Mouse (Mus musculus) embryonic facial prominence, embryonic 13.5 days (tissue): ENCODE results near the gene Wdr25. TPM values are rescaled to one million over a fixed set of nuclear protein-coding genes. Genes with fewer than 3 reads are reported as not detected.

Experiments
- ATAC-seq: fragments of 200-750 bp; cut with Nextera tagmentation; 2 replicates; pipeline ENCODE4 v1.8.0; 2017; ENCODE audit warnings: low read depth; ENCODE audit not compliant: insufficient number of reproducible peaks, insufficient read depth, low FRiP score, low TSS enrichment
- H3K27ac ChIP-seq: fragments of 300-500 bp; sonication (generic); 2 replicates; pipeline ENCODE4 v1.5.1; 2015; ENCODE audit warnings: moderate library complexity, mild to moderate bottlenecking, inconsistent platforms
- H3K27me3 ChIP-seq: fragments of 300-500 bp; sonication (generic); 2 replicates; pipeline ENCODE4 v1.6.1; 2015; ENCODE audit warnings: mild to moderate bottlenecking, inconsistent platforms
- H3K36me3 ChIP-seq: fragments of 300-500 bp; sonication (generic); 2 replicates; pipeline ENCODE4 v1.6.1; 2015; ENCODE audit warnings: mild to moderate bottlenecking, inconsistent platforms
- H3K4me1 ChIP-seq: fragments of 300-500 bp; sonication (generic); 2 replicates; pipeline ENCODE4 v1.6.1; 2015; ENCODE audit warnings: inconsistent platforms
- H3K4me2 ChIP-seq: fragments of 300-500 bp; sonication (generic); 2 replicates; pipeline ENCODE4 v1.6.1; 2015; ENCODE audit warnings: moderate library complexity, mild to moderate bottlenecking, inconsistent platforms
- H3K4me3 ChIP-seq: fragments of 300-500 bp; sonication (generic); 2 replicates; pipeline ENCODE4 v1.5.1; 2015; ENCODE audit warnings: mild to moderate bottlenecking, inconsistent platforms
- H3K9ac ChIP-seq: fragments of 300-500 bp; sonication (generic); 2 replicates; pipeline ENCODE4 v1.6.1; 2015; ENCODE audit warnings: mild to moderate bottlenecking, inconsistent platforms
- H3K9me3 ChIP-seq: fragments of 300-500 bp; sonication (generic); 2 replicates; pipeline ENCODE4 v1.6.1; 2016; ENCODE audit warnings: inconsistent platforms
- WGBS: fragments of 180-500 bp; shearing (Covaris S2); methylation state at CpG from one replicate; pipeline ENCODE4 v1.1.7; 2015; ENCODE audit warnings: mixed read lengths; 5-methylcytosine and 5-hydroxymethylcytosine counted together
- polyA plus RNA-seq: library from polyadenylated mRNA; unstranded; fragments of >200 nt; fragmentation: Nextera tagmentation; extraction: Ambion mirVana; gene quantifications from 2 replicates; pipeline ENCODE4 v1.2.1, GENCODE M21; 2015

Gene Wdr25
- polyA plus RNA-seq, 1 experiment from 2014 or later: 10.8 TPM

DNA sequence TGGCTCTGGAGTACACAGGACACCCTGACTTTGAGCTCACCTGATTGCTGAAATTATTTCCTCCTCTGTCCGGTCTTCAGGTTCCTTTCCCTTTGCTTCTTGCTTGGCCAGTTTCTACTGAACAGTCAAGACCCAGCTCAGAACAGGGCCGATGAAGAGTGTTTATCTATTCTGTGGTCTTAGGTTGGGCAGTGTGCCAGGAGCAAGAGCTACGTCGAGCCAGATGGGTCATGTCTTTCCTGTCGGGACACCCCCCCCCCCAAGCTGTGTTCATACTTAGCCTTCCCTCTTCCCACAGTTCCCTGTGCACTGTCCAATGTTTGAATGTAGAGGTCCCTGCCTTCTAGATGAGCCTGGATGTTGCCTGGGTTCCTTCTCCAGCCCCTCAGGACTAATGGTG is 7.9 kb downstream of the Wdr25 start:
- H3K4me2 ChIP-seq: no peak overlapping the region
- 66% methylated on average over 5 of the region's 5 CpGs for WGBS
- H3K36me3 ChIP-seq: peaks cover 12% of the 10 kb centered on the region

GRCm38 (mm10) chr12:108902940-108903339 is 9.5 kb downstream of the Wdr25 start:
- 23% methylated on average over 8 of the region's 8 CpGs for WGBS
- Histone ChIP-seq H3K4me3 (no peak overlapping the region), H3K36me3 (peaks cover 10% of the 10 kb centered on the region), H3K4me1 (peaks cover 29% of the 10 kb centered on the region), H3K9me3 (no peaks in the 10 kb centered on the region), H3K4me2 (no peak overlapping the region), H3K27ac (no peak overlapping the region), H3K9ac (no peak overlapping the region), H3K27me3 (peaks cover 30% of the 10 kb centered on the region)
- no peak for ATAC-seq

More for the DNA sequence above, 7.9 kb downstream of the Wdr25 start:
- Histone ChIP-seq H3K27me3 (peaks cover 16% of the 10 kb centered on the region), H3K9ac (peak overlapping the region; percentile 11; the same call in 1 of the 2 replicates), H3K4me3 (no peak overlapping the region), H3K4me1 (peaks cover 20% of the 10 kb centered on the region), H3K27ac (no peak overlapping the region), H3K9me3 (no peaks in the 10 kb centered on the region)
- ATAC-seq: no peak

DNA sequence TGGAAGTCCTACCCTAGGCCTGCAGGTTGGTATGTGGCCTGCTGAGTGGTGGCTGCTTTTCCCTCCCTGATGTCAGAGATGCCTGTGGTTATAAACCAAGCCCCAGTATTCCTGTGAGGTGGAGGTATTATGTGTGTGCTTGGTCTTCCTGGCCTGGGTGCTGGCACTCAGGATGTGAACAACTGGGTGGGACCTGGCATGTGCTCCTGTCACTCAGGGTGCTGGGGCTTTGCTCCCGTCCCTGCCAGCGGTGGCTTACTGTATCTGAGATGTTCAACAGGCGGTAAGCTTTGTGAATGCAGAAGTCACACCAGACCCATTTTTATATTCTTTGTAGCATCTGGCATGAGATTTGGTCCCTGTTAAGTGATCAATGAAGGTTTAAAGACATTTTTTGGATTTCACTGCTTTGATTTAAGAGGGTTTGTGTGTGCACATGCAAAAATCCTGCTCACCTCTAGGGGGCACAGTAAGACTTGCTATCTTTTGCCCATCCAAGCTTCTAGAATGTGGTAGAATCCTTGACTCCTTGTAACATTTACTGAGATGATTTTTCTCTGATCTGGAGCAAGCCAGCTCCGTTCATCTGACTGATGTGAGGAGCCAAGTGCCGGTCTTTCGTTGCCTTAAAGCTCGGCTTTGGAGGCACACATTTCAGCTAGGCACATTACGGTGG is 10.3 kb downstream of the Wdr25 start:
- Histone ChIP-seq H3K27me3 (peaks cover 36% of the 10 kb centered on the region), H3K9ac (no peak overlapping the region), H3K4me1 (peaks cover 32% of the 10 kb centered on the region), H3K27ac (no peak overlapping the region), H3K4me3 (no peak overlapping the region), H3K4me2 (no peak overlapping the region), H3K9me3 (no peaks in the 10 kb centered on the region), H3K36me3 (peaks cover 3% of the 10 kb centered on the region; the same call in 1 of the 2 replicates)
- WGBS: 61% methylated on average over 8 of the region's 8 CpGs
- ATAC-seq: no peak

DNA sequence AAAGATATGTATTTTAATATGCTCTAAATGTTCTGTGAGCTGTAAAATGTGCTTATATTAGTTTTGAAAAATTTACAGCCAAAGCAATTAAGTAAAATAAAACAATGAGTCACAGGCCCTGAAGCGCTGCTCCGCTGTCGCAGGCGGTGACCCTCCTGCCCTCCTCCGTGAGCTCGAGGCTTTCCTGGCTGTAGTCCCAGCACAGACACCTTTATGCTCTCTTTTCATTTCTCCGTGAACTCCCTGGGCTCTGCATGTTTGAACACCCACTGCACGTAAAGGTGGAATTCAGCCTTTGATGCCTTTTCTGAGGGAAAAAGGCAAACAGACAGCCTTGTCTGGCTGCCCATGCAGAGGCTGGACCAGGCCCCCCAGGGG is 10.8 kb downstream of the Wdr25 start:
- H3K9ac ChIP-seq: peak overlapping the region; percentile 55
- peaks cover 37% of the 10 kb centered on the region for H3K4me1 ChIP-seq
- H3K36me3 ChIP-seq: peaks cover 3% of the 10 kb centered on the region; the same call in 1 of the 2 replicates
- H3K27me3 ChIP-seq: peaks cover 36% of the 10 kb centered on the region
- no peak overlapping the region for H3K27ac ChIP-seq
- ATAC-seq: no peak
- no peaks in the 10 kb centered on the region for H3K9me3 ChIP-seq
- 38% methylated on average over 8 of the region's 8 CpGs for WGBS
- no peak overlapping the region for H3K4me3 ChIP-seq
- H3K4me2 ChIP-seq: no peak overlapping the region

GRCm38 (mm10) chr12:108905620-108906302 is 12.3 kb downstream of the Wdr25 start:
- 53% methylated on average over 14 of the region's 14 CpGs for WGBS
- Histone ChIP-seq H3K9ac (no peak overlapping the region), H3K36me3 (no peaks in the 10 kb centered on the region), H3K9me3 (no peaks in the 10 kb centered on the region), H3K4me1 (peaks cover 50% of the 10 kb centered on the region), H3K4me2 (no peak overlapping the region), H3K27me3 (peaks cover 36% of the 10 kb centered on the region), H3K4me3 (no peak overlapping the region), H3K27ac (no peak overlapping the region)
- ATAC-seq: no peak

- 74% methylated on average over 12 of the region's 12 CpGs for WGBS
- no peaks in the 10 kb centered on the region for H3K36me3 ChIP-seq
Measured at GRCm38 (mm10) chr12:108906398-108906797, 13.0 kb downstream of the Wdr25 start.

DNA sequence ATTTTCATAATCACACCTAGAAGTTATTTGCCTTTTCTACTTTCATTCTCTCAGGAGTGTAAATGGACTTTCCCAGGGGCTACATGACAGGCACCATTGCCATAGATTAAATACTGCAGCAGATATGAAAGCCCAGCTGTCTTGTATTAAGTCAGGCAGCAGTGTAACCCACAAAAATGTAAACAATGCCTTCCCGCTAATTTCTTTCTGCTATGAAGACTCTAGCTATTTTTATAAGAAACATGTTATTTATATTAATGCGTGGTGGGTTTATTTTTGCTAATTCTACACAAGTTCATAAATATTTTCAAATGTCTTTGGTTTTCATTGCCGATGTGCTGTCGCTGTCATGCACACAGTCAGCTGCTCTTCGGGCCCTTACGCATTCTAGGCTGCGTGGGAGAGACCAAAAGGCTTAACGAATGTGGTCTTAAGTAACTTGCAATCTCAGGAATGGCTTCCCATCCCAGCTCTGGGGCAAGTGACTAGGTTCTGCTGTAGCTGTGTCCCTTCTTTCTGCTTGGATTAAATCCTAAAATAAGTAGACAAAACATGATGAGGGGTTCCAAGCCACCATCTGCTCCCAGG is 16.5 kb downstream of the Wdr25 start:
- Histone ChIP-seq H3K27ac (peak overlapping the region; percentile 74), H3K4me1 (peaks cover 67% of the 10 kb centered on the region), H3K9ac (no peak overlapping the region), H3K27me3 (peaks cover 64% of the 10 kb centered on the region), H3K4me2 (peak overlapping the region; percentile 22; the same call in 1 of the 2 replicates), H3K36me3 (no peaks in the 10 kb centered on the region), H3K4me3 (no peak overlapping the region), H3K9me3 (no peaks in the 10 kb centered on the region)
- WGBS: 33% methylated on average over 8 of the region's 8 CpGs
- ATAC-seq: no peak

More at GRCm38 (mm10) chr12:108906398-108906797, 13.0 kb downstream of the Wdr25 start:
- Histone ChIP-seq H3K9ac (no peak overlapping the region), H3K4me1 (peaks cover 56% of the 10 kb centered on the region), H3K27me3 (peaks cover 39% of the 10 kb centered on the region), H3K9me3 (no peaks in the 10 kb centered on the region), H3K27ac (no peak overlapping the region), H3K4me2 (no peak overlapping the region), H3K4me3 (no peak overlapping the region)
- no peak for ATAC-seq

- Histone ChIP-seq H3K27ac (no peak overlapping the region), H3K9me3 (no peaks in the 10 kb centered on the region), H3K4me1 (peaks cover 80% of the 10 kb centered on the region), H3K36me3 (no peaks in the 10 kb centered on the region), H3K4me2 (no peak overlapping the region), H3K4me3 (no peak overlapping the region), H3K27me3 (peaks cover 49% of the 10 kb centered on the region), H3K9ac (no peak overlapping the region)
- ATAC-seq: no peak
- WGBS: 81% methylated on average over 2 of the region's 2 CpGs
Measured at GRCm38 (mm10) chr12:108912442-108912841, 19.0 kb downstream of the Wdr25 start.

GRCm38 (mm10) chr12:108914198-108914597 is 20.8 kb downstream of the Wdr25 start:
- ATAC-seq: no peak
- Histone ChIP-seq H3K27ac (0 out of 2 replicates have a peak overlapping the region, but pooled peaks have one; percentile 5), H3K4me3 (no peak overlapping the region), H3K36me3 (no peaks in the 10 kb centered on the region), H3K4me2 (no peak overlapping the region), H3K9ac (no peak overlapping the region), H3K4me1 (peaks cover 86% of the 10 kb centered on the region), H3K27me3 (peaks cover 47% of the 10 kb centered on the region), H3K9me3 (no peaks in the 10 kb centered on the region)
- 66% methylated on average over 3 of the region's 3 CpGs for WGBS

DNA sequence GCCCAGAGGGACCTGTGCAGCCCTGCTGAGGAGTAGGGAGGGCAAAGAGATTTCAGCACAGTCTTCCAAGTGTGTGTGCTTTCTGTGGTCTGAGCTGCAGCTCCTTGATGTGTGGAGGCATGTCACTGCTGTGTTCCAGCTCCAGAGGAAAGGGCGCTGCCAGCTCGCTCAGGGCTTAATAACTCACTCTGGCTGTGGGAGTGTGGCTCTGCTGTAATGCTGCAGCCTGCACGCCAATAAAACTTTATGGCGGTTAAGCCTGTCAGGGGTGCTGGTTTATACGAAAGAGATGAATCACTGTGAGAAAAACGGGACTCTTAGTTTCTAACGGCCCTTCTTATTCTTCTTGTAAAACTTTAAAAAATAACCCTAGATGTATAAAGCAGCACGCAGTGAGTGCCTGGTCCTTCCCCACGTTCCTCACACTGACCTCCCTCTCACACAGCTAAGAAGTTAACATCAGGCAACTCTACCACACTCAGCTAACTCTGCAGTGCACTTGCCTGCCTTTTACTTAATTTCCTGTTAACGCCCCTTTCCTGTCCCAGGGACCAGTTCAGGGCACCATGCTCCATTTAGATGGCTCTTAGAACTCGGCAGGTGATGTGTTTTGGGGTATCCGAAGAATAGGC is 21.4 kb downstream of the Wdr25 start:
- H3K9ac ChIP-seq: no peak overlapping the region
- no peaks in the 10 kb centered on the region for H3K36me3 ChIP-seq
- H3K4me2 ChIP-seq: no peak overlapping the region
- H3K27me3 ChIP-seq: peaks cover 48% of the 10 kb centered on the region
- no peaks in the 10 kb centered on the region for H3K9me3 ChIP-seq
- no peak overlapping the region for H3K4me3 ChIP-seq
- 63% methylated on average over 12 of the region's 12 CpGs for WGBS
- peaks cover 81% of the 10 kb centered on the region for H3K4me1 ChIP-seq
- peak overlapping the region; percentile 5; the same call in 1 of the 2 replicates for H3K27ac ChIP-seq
- no peak; the same call in 1 of the 2 replicates for ATAC-seq

DNA sequence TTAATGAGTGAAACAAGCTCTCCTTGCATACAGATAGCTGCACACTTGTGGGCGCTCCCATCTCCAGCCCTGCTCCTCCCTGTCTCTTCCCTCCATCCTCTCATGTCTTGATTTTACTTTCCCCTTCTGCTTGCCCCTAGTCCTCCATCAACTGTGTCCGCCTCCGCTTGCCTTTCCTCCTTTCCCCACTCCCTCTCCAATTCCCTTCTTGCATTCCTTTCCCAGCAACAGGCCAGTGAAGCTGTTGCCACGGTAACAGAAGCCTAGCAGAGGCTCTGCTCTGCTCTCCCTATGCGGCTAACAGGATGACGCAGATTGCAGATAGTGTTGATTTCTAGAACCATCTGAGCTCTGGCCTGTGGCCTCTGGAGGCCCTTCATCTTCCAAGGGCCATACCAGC is 22.5 kb downstream of the Wdr25 start:
- 19% methylated on average over 6 of the region's 6 CpGs for WGBS
- 0 out of 2 replicates have a peak, but pooled peaks have one; percentile 48 for ATAC-seq

More for the DNA sequence above, 22.5 kb downstream of the Wdr25 start:
- Histone ChIP-seq H3K27ac (no peak overlapping the region), H3K9ac (no peak overlapping the region), H3K4me2 (no peak overlapping the region), H3K4me1 (peaks cover 72% of the 10 kb centered on the region), H3K4me3 (no peak overlapping the region), H3K9me3 (no peaks in the 10 kb centered on the region), H3K36me3 (no peaks in the 10 kb centered on the region), H3K27me3 (peaks cover 55% of the 10 kb centered on the region)
